Mouse (Mus musculus) limb, embryonic 11.5 days (tissue): ENCODE measurements at regions not wholly inside any gene's neighbourhood (a gene's known extent, or its start where the extent isn't known, plus 50 kb on each side); places are given as distances from the start of the nearest gene placed in this dataset.
"Not testable (repeated sequence)": the region's sequence is repeated elsewhere in the genome, so short reads cannot be mapped to it uniquely, and the experiment has no call there.

Experiments
- ATAC-seq: fragments of 200-750 bp; cut with Nextera tagmentation; 2 replicates; pipeline ENCODE4 v1.8.0; 2017; ENCODE audit warnings: low read depth; ENCODE audit not compliant: insufficient number of reproducible peaks, low FRiP score, low TSS enrichment
- DNase-seq: peaks from one replicate; pipeline ENCODE4 v3.0.0-alpha.2; 2015; ENCODE audit warnings: low spot score
- H3K27ac ChIP-seq: fragments of 300-500 bp; sonication (generic); replicated peaks from 2 replicates; pipeline ENCODE4 v1.5.1; 2014; ENCODE audit warnings: low read depth, mild to moderate bottlenecking, low read length
- H3K27me3 ChIP-seq: fragments of 300-500 bp; sonication (generic); 2 replicates; pipeline ENCODE4 v1.6.1; 2014; ENCODE audit warnings: mild to moderate bottlenecking, low read length, mixed read lengths; ENCODE audit not compliant: control insufficient read depth, insufficient read depth
- H3K36me3 ChIP-seq: fragments of 300-500 bp; sonication (generic); 2 replicates; pipeline ENCODE4 v1.6.1; 2014; ENCODE audit warnings: mild to moderate bottlenecking, low read length, moderate library complexity, mixed read lengths; ENCODE audit not compliant: control insufficient read depth, insufficient read depth
- H3K4me1 ChIP-seq: fragments of 300-500 bp; sonication (generic); 2 replicates; pipeline ENCODE4 v1.6.1; 2014; ENCODE audit warnings: low read length, mixed read lengths; ENCODE audit not compliant: control insufficient read depth, insufficient read depth
- H3K4me2 ChIP-seq: fragments of 300-500 bp; sonication (generic); 2 replicates; pipeline ENCODE4 v1.6.1; 2014; ENCODE audit warnings: low read depth, mild to moderate bottlenecking, moderate library complexity; ENCODE audit not compliant: severe bottlenecking
- H3K4me3 ChIP-seq: fragments of 300-500 bp; sonication (generic); 2 replicates; pipeline ENCODE4 v1.5.1; 2014; ENCODE audit warnings: low read depth, low read length
- H3K9ac ChIP-seq: fragments of 300-500 bp; sonication (generic); 2 replicates; pipeline ENCODE4 v1.6.1; 2014; ENCODE audit warnings: mild to moderate bottlenecking, low read length
- H3K9me3 ChIP-seq: fragments of 300-500 bp; sonication (generic); 2 replicates; pipeline ENCODE4 v1.6.1; 2016; ENCODE audit warnings: low read length; ENCODE audit not compliant: control insufficient read depth
- WGBS: fragments of 180-500 bp; shearing (Covaris S2); extraction: QIAGEN DNeasy Blood & Tissue Kit; methylation state at CpG from one replicate; pipeline ENCODE4 v1.1.7; 2014; 5-methylcytosine and 5-hydroxymethylcytosine counted together

DNA sequence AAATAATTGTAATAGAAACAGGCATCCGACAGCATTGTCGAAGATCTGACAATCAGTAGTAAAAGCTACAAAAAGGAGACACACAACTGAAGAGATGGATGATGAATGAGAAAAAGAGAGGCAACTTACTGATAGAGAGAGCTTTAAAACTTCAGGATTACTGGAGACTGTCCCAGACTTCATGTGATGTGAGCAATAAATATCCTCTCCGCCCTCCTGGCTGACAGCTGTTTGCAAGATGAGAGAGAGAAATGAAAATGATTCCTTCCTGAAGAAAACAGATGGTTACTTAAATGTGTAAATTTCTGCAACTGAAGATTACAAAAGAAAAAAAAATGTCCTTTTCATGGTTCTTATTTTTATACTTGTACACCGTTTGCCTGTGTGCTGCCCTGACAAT, 306.7 kb upstream of the Ncam2 start:
- Histone ChIP-seq H3K36me3 (no peaks in the 10 kb centered on the region), H3K4me2 (no peak overlapping the region), H3K9me3 (no peaks in the 10 kb centered on the region), H3K4me3 (no peak overlapping the region), H3K27me3 (no peaks in the 10 kb centered on the region), H3K9ac (no peak overlapping the region), H3K4me1 (no peaks in the 10 kb centered on the region), H3K27ac (no peak overlapping the region)
- 92% methylated on average over 4 of the region's 4 CpGs for WGBS
- ATAC-seq (no peak), DNase-seq (no peak)

GRCm38 (mm10) chr16:80920711-80921279, 279.7 kb upstream of the Ncam2 start:
- Histone ChIP-seq H3K4me1 (no peaks in the 10 kb centered on the region), H3K27me3 (no peaks in the 10 kb centered on the region), H3K4me3 (no peak overlapping the region), H3K9ac (no peak overlapping the region), H3K4me2 (no peak overlapping the region), H3K27ac (no peak overlapping the region), H3K36me3 (no peaks in the 10 kb centered on the region), H3K9me3 (no peaks in the 10 kb centered on the region)
- no peak for ATAC-seq
- 88% methylated on average over 1 of the region's 1 CpGs for WGBS
- DNase-seq = no peak

- Histone ChIP-seq H3K36me3 (no peaks in the 10 kb centered on the region), H3K27ac (no peak overlapping the region), H3K4me2 (no peak overlapping the region), H3K4me3 (no peak overlapping the region), H3K4me1 (no peaks in the 10 kb centered on the region), H3K27me3 (no peaks in the 10 kb centered on the region), H3K9ac (no peak overlapping the region), H3K9me3 (no peaks in the 10 kb centered on the region)
- 84% methylated on average over 3 of the region's 3 CpGs for WGBS
- ATAC-seq (no peak), DNase-seq (no peak)
Observed at GRCm38 (mm10) chr16:80931017-80931416, 269.5 kb upstream of the Ncam2 start.

DNA sequence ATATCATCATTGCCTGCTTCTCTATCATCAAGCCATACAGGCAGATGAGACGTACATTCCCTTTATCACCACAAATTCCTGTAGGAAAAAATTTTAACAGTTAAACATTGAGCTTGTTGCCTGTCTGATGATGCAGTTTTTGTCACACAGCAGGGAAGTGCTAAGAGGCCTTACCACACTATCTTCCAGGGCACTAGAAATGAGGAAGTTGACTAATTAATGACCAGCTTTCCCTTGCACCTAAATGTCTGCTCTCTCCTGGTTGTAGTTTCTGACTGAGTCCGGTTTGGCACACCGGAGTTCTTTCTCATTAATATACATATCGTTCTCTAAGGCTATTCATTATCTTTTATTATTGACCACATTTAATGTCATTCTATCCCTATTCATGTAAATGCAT, 269.0 kb upstream of the Ncam2 start:
- ATAC-seq (no peak), DNase-seq (no peak)
- H3K27me3 ChIP-seq = no peaks in the 10 kb centered on the region

GRCm38 (mm10) chr16:80935741-80936140, 264.8 kb upstream of the Ncam2 start:
- H3K27ac ChIP-seq = no peak overlapping the region
- H3K27me3 ChIP-seq = no peaks in the 10 kb centered on the region
- 79% methylated on average over 1 of the region's 1 CpGs for WGBS
- no peaks in the 10 kb centered on the region for H3K4me1 ChIP-seq
- no peaks in the 10 kb centered on the region for H3K9me3 ChIP-seq
- H3K9ac ChIP-seq = no peak overlapping the region
- ATAC-seq = no peak
- no peak overlapping the region for H3K4me2 ChIP-seq
- no peaks in the 10 kb centered on the region for H3K36me3 ChIP-seq
- H3K4me3 ChIP-seq = no peak overlapping the region
- no peak for DNase-seq

More for the DNA sequence above, 269.0 kb upstream of the Ncam2 start:
- H3K27ac ChIP-seq = no peak overlapping the region
- H3K9me3 ChIP-seq = no peaks in the 10 kb centered on the region
- no peaks in the 10 kb centered on the region for H3K36me3 ChIP-seq
- no peak overlapping the region for H3K9ac ChIP-seq
- WGBS = 88% methylated on average over 4 of the region's 4 CpGs
- no peaks in the 10 kb centered on the region for H3K4me1 ChIP-seq
- H3K4me3 ChIP-seq = no peak overlapping the region
- H3K4me2 ChIP-seq = no peak overlapping the region

- 0 out of 2 replicates have a peak, but pooled peaks have one; percentile 54 for ATAC-seq
- no peaks in the 10 kb centered on the region for H3K9me3 ChIP-seq
- no peak overlapping the region for H3K4me3 ChIP-seq
- no peaks in the 10 kb centered on the region for H3K27me3 ChIP-seq
- peak; percentile 21 for DNase-seq
- H3K4me2 ChIP-seq = no peak overlapping the region
- no peak overlapping the region for H3K9ac ChIP-seq
- no peak overlapping the region for H3K27ac ChIP-seq
- no peaks in the 10 kb centered on the region for H3K36me3 ChIP-seq
- 41% methylated on average over 2 of the region's 2 CpGs for WGBS
- H3K4me1 ChIP-seq = no peaks in the 10 kb centered on the region
Observed at GRCm38 (mm10) chr16:80962141-80962540, 238.4 kb upstream of the Ncam2 start.

DNA sequence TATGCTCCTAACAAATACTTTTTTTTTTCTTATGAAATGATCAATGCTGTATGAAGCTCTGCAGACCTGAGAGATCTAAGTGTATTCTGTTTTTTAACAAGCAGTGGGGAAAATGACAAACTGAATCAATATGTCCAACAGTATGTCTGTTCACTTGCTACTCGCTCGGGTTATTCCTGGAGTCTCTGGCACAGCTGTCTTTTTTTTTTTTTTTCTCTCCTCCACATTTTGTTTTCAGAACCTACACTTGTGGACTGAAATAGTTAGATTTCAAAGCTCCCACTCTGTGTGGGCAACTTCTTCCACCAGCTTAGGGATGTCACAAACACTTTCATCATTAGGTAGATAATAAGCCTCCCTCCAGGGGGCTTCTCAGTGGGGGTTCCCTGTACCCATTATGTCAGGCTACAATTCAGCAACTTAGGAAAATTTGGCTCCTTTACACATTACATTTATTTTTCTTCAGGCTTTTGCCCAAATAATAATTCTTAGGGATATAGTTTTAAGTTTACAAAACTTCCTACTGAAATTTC, 218.9 kb upstream of the Ncam2 start:
- 64% methylated on average over 2 of the region's 2 CpGs for WGBS
- Histone ChIP-seq H3K4me2 (no peak overlapping the region), H3K27me3 (no peaks in the 10 kb centered on the region), H3K4me1 (no peaks in the 10 kb centered on the region), H3K9ac (no peak overlapping the region), H3K4me3 (no peak overlapping the region), H3K27ac (no peak overlapping the region), H3K36me3 (no peaks in the 10 kb centered on the region), H3K9me3 (no peaks in the 10 kb centered on the region)
- ATAC-seq (no peak), DNase-seq (no peak)

- no peak overlapping the region for H3K9ac ChIP-seq
- H3K4me1 ChIP-seq = no peaks in the 10 kb centered on the region
- H3K9me3 ChIP-seq = no peaks in the 10 kb centered on the region
- no peaks in the 10 kb centered on the region for H3K27me3 ChIP-seq
- H3K36me3 ChIP-seq = no peaks in the 10 kb centered on the region
- no peak overlapping the region for H3K27ac ChIP-seq
- DNase-seq (no peak), ATAC-seq (no peak)
- WGBS = 77% methylated on average over 1 of the region's 1 CpGs
- no peak overlapping the region for H3K4me3 ChIP-seq
- no peak overlapping the region for H3K4me2 ChIP-seq
Observed at GRCm38 (mm10) chr16:80987816-80988215, 212.7 kb upstream of the Ncam2 start.

- H3K9me3 ChIP-seq = not testable (repeated sequence)
Observed at GRCm38 (mm10) chr16:81036831-81037230, 163.7 kb upstream of the Ncam2 start.

More at GRCm38 (mm10) chr16:81036831-81037230, 163.7 kb upstream of the Ncam2 start:
- 93% methylated on average over 5 of the region's 5 CpGs for WGBS
- H3K27ac ChIP-seq, H3K4me2 ChIP-seq, DNase-seq, H3K27me3 ChIP-seq, H3K4me1 ChIP-seq, H3K9ac ChIP-seq, ATAC-seq, H3K36me3 ChIP-seq, H3K4me3 ChIP-seq: not testable (repeated sequence)
